Mouse (Mus musculus) thymus, adult 2 months (tissue): Measurements from ENCODE around the gene Slc11a2.

Experiments
- CTCF ChIP-seq: fragments of 200-500 bp; IDR thresholded peaks from 2 replicates; pipeline ENCODE4 v1.5.1; 2012; ENCODE audit warnings: mild to moderate bottlenecking, control low read depth, low read length, moderate library complexity, borderline replicate concordance; ENCODE audit not compliant: control insufficient read depth, poor library complexity, insufficient read depth; ENCODE audit errors: extremely low read depth
- POLR2A ChIP-seq: fragments of 200-500 bp; IDR thresholded peaks from 2 replicates; pipeline ENCODE4 v1.6.1; 2012; ENCODE audit warnings: mild to moderate bottlenecking, low read length, control low read depth, moderate library complexity; ENCODE audit not compliant: control insufficient read depth, poor library complexity, insufficient read depth; ENCODE audit errors: extremely low read depth

- TF ChIP-seq CTCF (no peak), POLR2A (no peak)
These were observed 45.2 kb upstream of the Slc11a2 start for GRCm38 (mm10) chr15:100470037-100470436.
